Mouse (Mus musculus) testis, postnatal 14 days (tissue): ENCODE measurements at regions not wholly inside any gene's neighbourhood (a gene's known extent, or its start where the extent isn't known, plus 50 kb on each side); places are given as distances from the start of the nearest gene placed in this dataset.

Source experiments
- DNase-seq: peaks from one replicate; pipeline ENCODE4 v3.0.0; 2021; ENCODE audit warnings: low spot score

GRCm38 (mm10) chr5:118424764-118425568, 135.5 kb upstream of the Med13l start:
- DNase-seq: peak; percentile 66

- no peak for DNase-seq
Measured at GRCm38 (mm10) chr5:118426673-118427072, 133.8 kb upstream of the Med13l start.

- no peak for DNase-seq
Measured at GRCm38 (mm10) chr5:118428323-118429095, 132.0 kb upstream of the Med13l start.

- no peak for DNase-seq
Measured at GRCm38 (mm10) chr5:118433599-118433998, 126.9 kb upstream of the Med13l start.

GRCm38 (mm10) chr5:118434718-118435555, 125.5 kb upstream of the Med13l start:
- DNase-seq: no peak

- DNase-seq: no peak
Measured at GRCm38 (mm10) chr5:118435556-118435950, 124.9 kb upstream of the Med13l start.

- no peak for DNase-seq
Measured at GRCm38 (mm10) chr5:118436035-118436434, 124.4 kb upstream of the Med13l start.

- no peak for DNase-seq
Measured at GRCm38 (mm10) chr5:118436474-118437306, 123.8 kb upstream of the Med13l start.

GRCm38 (mm10) chr5:118437307-118437610, 123.2 kb upstream of the Med13l start:
- no peak for DNase-seq

- DNase-seq: no peak
Measured at GRCm38 (mm10) chr5:118438016-118438415, 122.5 kb upstream of the Med13l start.

- no peak for DNase-seq
Measured at GRCm38 (mm10) chr5:118444538-118445251, 115.8 kb upstream of the Med13l start.

GRCm38 (mm10) chr5:118445252-118445987, 115.1 kb upstream of the Med13l start:
- DNase-seq: no peak

GRCm38 (mm10) chr5:118445988-118446280, 114.5 kb upstream of the Med13l start:
- DNase-seq: no peak

- no peak for DNase-seq
Measured at GRCm38 (mm10) chr5:118446878-118447277, 113.6 kb upstream of the Med13l start.

GRCm38 (mm10) chr5:118447366-118447765, 113.1 kb upstream of the Med13l start:
- no peak for DNase-seq

GRCm38 (mm10) chr5:118448884-118449515, 111.5 kb upstream of the Med13l start:
- no peak for DNase-seq

GRCm38 (mm10) chr5:118449893-118450292, 110.6 kb upstream of the Med13l start:
- DNase-seq: no peak

GRCm38 (mm10) chr5:118452052-118452451, 108.4 kb upstream of the Med13l start:
- no peak for DNase-seq

- DNase-seq: no peak
Measured at GRCm38 (mm10) chr5:118454096-118454495, 106.4 kb upstream of the Med13l start.
